Mouse (Mus musculus) heart, embryonic 13.5 days (tissue): Measurements from ENCODE around the gene Wdr61. TPM values are rescaled to one million over a fixed set of nuclear protein-coding genes. Genes with fewer than 3 reads are reported as not detected.
"Not testable (repeated sequence)": the region's sequence is repeated elsewhere in the genome, so short reads cannot be mapped to it uniquely, and the experiment has no call there.

ENCODE experiments used
- ATAC-seq: fragments of 200-750 bp; cut with Nextera tagmentation; 2 replicates; pipeline ENCODE4 v1.8.0; 2017; ENCODE audit warnings: moderate TSS enrichment; ENCODE audit not compliant: insufficient number of reproducible peaks, low FRiP score, low TSS enrichment; ENCODE audit errors: extremely low read depth
- H3K27ac ChIP-seq: fragments of 300-500 bp; sonication (generic); replicated peaks from 2 replicates; pipeline ENCODE4 v1.5.1; 2015; ENCODE audit warnings: moderate library complexity, mild to moderate bottlenecking, inconsistent platforms
- H3K27me3 ChIP-seq: fragments of 300-500 bp; sonication (generic); replicated peaks from 2 replicates; pipeline ENCODE4 v1.6.1; 2015; ENCODE audit warnings: mild to moderate bottlenecking, inconsistent platforms
- H3K36me3 ChIP-seq: fragments of 300-500 bp; sonication (generic); 2 replicates; pipeline ENCODE4 v1.6.1; 2015; ENCODE audit warnings: mild to moderate bottlenecking, inconsistent platforms
- H3K4me1 ChIP-seq: fragments of 300-500 bp; sonication (generic); 2 replicates; pipeline ENCODE4 v1.6.1; 2015; ENCODE audit warnings: inconsistent platforms
- H3K4me2 ChIP-seq: fragments of 300-500 bp; sonication (generic); 2 replicates; pipeline ENCODE4 v1.6.1; 2015; ENCODE audit warnings: inconsistent platforms, mild to moderate bottlenecking, moderate library complexity
- H3K4me3 ChIP-seq: fragments of 300-500 bp; sonication (generic); 2 replicates; pipeline ENCODE4 v1.5.1; 2015; ENCODE audit warnings: moderate library complexity, mild to moderate bottlenecking, inconsistent platforms
- H3K9ac ChIP-seq: fragments of 300-500 bp; sonication (generic); 2 replicates; pipeline ENCODE4 v1.6.1; 2015; ENCODE audit warnings: inconsistent platforms, mild to moderate bottlenecking, moderate library complexity
- H3K9me3 ChIP-seq: fragments of 300-500 bp; sonication (generic); 2 replicates; pipeline ENCODE4 v1.6.1; 2016; ENCODE audit warnings: inconsistent platforms
- WGBS: fragments of 180-500 bp; shearing (Covaris S2); methylation state at CpG from one replicate; pipeline ENCODE4 v1.1.7; 2015; ENCODE audit warnings: mixed read lengths; 5-methylcytosine and 5-hydroxymethylcytosine counted together
- polyA plus RNA-seq: library from polyadenylated mRNA; unstranded; fragments of >200 nt; fragmentation: Nextera tagmentation; extraction: Ambion mirVana; gene quantifications from 2 replicates; pipeline ENCODE4 v1.2.1, GENCODE M21; 2015

Gene Wdr61
- polyA plus RNA-seq, 1 experiment from 2014 or later, result 91.9 TPM

DNA sequence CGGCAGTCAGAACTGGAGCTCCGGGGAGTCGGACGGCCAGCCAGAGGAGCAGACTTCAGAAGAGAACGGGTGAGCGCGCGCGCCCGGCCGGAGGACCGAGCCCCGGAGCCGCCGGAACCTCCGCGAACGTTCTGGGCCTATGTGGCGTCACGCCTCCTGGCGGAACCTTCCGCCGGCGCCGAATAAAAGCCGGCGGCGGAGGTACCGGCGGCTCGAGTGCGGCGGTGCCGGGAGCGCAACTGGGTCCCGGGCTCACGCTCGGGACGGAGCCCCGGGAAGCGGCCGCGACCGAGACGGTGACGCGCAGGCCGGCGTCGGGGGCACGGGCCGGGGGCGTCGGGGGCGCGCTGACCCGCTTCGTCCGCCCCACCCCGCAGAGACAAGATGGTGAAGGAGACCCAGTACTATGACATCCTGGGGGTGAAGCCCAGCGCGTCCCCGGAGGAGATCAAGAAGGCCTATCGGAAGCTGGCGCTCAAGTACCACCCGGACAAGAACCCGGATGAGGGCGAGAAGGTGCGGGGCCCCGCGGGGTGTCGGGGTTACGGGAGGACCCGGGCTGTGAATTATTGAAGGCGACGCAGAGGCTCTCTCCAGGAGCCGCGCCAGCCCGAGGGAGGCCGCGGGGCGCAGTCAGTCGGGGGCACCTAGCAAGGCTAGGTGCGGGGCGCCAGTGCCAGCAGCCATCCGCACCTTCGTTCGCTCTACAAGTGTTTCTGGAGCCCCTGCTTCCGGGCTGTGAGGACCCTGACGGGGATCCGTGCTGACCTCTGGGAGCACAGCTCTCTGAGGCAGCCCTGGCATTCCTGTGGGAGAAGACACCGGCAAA is 34.8 kb downstream of the Wdr61 start:
- Histone ChIP-seq H3K9ac (peak overlapping the region; percentile 93), H3K9me3 (no peaks in the 10 kb centered on the region), H3K27ac (peak overlapping the region; percentile 90), H3K27me3 (peaks cover 6% of the 10 kb centered on the region), H3K4me1 (peaks cover 58% of the 10 kb centered on the region), H3K4me3 (peak overlapping the region; percentile 79), H3K4me2 (peak overlapping the region; percentile 92), H3K36me3 (no peaks in the 10 kb centered on the region)
- under 1% methylated on average over 92 of the region's 92 CpGs for WGBS
- peak; percentile 44; the same call in 1 of the 2 replicates for ATAC-seq

DNA sequence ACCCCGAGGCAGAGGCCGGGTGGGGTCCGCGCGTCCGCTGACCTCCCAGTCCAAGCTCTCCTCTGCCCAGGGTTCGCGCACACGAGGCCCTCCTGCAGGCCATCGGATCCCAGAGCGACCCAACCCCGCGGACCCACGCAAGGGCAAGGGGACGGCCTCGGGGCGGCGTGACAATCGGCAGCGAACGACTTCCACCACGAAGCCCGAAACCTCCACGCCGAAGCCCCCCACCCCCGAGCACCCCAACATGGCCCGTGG is 35.3 kb downstream of the Wdr61 start:
- Histone ChIP-seq H3K27ac (peak overlapping the region; percentile 90), H3K4me2 (peak overlapping the region; percentile 92), H3K27me3 (peaks cover 6% of the 10 kb centered on the region), H3K9ac (peak overlapping the region; percentile 93), H3K4me1 (peaks cover 52% of the 10 kb centered on the region), H3K4me3 (peak overlapping the region; percentile 79), H3K36me3 (no peaks in the 10 kb centered on the region), H3K9me3 (no peaks in the 10 kb centered on the region)
- ATAC-seq, result no peak
- 5% methylated on average over 27 of the region's 27 CpGs for WGBS

DNA sequence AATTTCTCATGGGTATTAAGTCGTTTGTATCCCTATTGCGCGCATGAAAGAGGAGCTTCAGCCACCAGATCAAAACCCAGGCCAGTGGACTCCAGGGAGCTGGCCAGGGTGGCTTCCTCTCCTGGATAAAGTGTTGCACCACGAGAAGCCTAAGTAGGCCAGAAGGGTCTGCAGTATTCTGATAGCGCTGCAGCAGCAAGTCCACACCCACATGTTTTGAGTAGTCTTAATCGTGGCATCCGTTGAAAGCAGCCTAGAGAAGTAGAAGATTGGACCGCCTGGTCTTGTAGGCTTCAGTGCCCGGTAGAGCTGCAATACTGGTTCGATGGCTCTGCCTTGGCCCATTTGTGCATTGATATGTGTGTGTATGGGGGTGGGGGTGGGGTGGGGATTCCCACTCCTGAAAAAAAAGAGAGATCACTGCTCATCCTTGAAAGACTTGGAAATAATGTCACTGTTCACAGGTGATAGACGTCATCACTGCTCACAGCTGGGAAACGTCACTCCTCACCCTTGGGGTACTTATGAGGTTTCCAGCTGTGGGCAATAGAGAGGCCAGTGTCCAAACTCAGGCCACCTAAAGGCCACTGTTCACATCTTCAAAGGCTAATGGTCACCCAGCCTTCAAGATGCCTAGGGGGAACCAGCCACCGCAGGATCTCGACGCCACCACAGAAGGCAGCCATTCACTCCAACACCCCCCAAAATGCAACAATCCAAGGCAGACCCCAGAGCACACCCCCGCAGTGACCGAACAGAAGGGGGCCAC is 35.8 kb downstream of the Wdr61 start, which contains the start of gene Dnaja4:
TSS of gene Dnaja4 (plus strand) at position 556 of the 769 bp plus-strand sequence.
- Histone ChIP-seq H3K27me3 (peaks cover 6% of the 10 kb centered on the region), H3K4me2 (peak within 1 kb of the TSS; percentile 92), H3K9me3 (no peaks in the 10 kb centered on the region), H3K4me1 (peaks cover 47% of the 10 kb centered on the region), H3K27ac (peak within 1 kb of the TSS; percentile 90), H3K36me3 (no peaks in the 10 kb centered on the region), H3K9ac (peak within 1 kb of the TSS; percentile 93), H3K4me3 (peak within 1 kb of the TSS; percentile 79)
- no peak for ATAC-seq
- 44% methylated on average over 17 of the region's 17 CpGs for WGBS

DNA sequence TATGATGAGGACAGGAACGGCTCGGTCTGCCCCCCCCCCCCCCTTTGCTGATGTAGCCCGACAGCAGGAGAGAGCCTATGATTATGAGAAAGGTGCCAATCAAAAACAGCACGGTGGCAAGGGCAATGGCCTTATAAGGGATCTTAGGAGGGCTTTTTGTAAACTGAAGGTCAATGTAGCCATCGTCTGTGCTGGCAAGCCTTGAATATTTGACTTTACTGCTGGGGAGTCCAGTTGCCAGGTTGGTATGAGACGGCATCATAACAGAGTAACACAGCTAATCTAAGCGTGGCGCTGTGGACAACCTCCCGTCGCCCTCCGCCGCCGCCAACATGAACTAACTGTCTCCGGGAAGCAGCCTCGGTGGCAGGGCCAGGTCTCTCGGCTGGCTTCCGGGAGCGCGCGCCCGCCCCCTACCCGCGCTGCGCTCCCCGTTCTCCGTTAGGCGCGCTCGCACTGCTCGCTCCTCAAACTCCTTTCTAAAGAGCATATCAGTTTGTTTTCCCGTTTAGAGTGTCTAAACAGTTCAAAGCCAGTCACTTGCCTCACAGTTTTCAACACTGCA is 43.0 kb downstream of the Wdr61 start:
- H3K4me2 ChIP-seq, result peak overlapping the region; percentile 71

DNA sequence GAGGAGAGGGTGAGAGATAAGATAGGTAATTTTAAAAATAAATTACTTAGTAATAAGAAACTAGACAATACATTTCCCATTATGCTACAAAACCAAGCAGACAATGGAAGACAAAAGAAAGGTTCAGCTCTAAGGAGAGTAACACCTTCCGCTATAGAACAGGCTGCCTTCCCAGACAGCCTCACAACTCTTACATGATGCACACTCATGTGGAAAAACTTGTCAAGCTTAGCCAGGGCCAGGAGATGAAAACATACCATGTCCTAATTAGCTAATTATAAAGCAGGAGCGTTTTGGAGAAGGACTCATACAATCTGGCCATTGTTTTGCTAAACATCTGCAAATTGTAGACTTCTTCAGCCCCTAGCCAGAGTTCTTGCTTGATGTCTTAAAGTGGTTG is 43.6 kb downstream of the Wdr61 start:
- not testable (repeated sequence) for H3K9me3 ChIP-seq, H3K27ac ChIP-seq, H3K4me1 ChIP-seq, H3K9ac ChIP-seq, H3K36me3 ChIP-seq, ATAC-seq, H3K4me2 ChIP-seq, H3K4me3 ChIP-seq
- H3K27me3 ChIP-seq, result peaks cover 15% of the 10 kb centered on the region; the same call in 1 of the 2 replicates
- 80% methylated on average over 2 of the region's 2 CpGs for WGBS

More for the DNA sequence above, 43.0 kb downstream of the Wdr61 start:
- ATAC-seq, H3K27ac ChIP-seq, H3K36me3 ChIP-seq, H3K4me1 ChIP-seq, H3K9me3 ChIP-seq: not testable (repeated sequence)
- peak overlapping the region; percentile 48 for H3K4me3 ChIP-seq
- 2% methylated on average over 30 of the region's 31 CpGs for WGBS
- peaks cover 15% of the 10 kb centered on the region; the same call in 1 of the 2 replicates for H3K27me3 ChIP-seq
- H3K9ac ChIP-seq, result peak overlapping the region; percentile 75

DNA sequence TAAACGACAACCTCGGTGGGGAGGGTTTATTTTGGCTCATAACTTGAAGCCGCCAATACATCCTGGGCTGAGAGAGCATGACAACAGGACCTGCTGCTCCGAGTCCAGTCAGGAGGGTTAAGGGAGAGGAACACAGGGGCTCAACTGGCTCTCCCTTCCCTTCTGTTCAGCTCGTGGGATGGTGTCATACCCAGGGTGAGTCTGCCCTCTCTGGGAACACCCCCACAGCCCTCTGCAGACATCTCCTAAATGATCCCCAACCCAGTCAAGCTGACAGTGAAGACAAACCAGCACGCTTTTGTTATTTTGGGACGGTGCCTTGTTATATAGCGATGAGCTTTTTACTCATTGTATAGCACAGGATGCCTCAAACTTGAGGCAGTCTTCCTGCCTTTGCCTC is 44.9 kb downstream of the Wdr61 start:
- peaks cover 2% of the 10 kb centered on the region; the same call in 1 of the 2 replicates for H3K4me1 ChIP-seq
- no peak for ATAC-seq
- no peak overlapping the region for H3K4me2 ChIP-seq
- H3K36me3 ChIP-seq, result no peaks in the 10 kb centered on the region
- H3K27me3 ChIP-seq, result peaks cover 15% of the 10 kb centered on the region; the same call in 1 of the 2 replicates
- H3K9ac ChIP-seq, result no peak overlapping the region
- WGBS, result 73% methylated on average over 8 of the region's 8 CpGs
- no peak overlapping the region for H3K27ac ChIP-seq
- no peak overlapping the region for H3K4me3 ChIP-seq
- H3K9me3 ChIP-seq, result no peaks in the 10 kb centered on the region

DNA sequence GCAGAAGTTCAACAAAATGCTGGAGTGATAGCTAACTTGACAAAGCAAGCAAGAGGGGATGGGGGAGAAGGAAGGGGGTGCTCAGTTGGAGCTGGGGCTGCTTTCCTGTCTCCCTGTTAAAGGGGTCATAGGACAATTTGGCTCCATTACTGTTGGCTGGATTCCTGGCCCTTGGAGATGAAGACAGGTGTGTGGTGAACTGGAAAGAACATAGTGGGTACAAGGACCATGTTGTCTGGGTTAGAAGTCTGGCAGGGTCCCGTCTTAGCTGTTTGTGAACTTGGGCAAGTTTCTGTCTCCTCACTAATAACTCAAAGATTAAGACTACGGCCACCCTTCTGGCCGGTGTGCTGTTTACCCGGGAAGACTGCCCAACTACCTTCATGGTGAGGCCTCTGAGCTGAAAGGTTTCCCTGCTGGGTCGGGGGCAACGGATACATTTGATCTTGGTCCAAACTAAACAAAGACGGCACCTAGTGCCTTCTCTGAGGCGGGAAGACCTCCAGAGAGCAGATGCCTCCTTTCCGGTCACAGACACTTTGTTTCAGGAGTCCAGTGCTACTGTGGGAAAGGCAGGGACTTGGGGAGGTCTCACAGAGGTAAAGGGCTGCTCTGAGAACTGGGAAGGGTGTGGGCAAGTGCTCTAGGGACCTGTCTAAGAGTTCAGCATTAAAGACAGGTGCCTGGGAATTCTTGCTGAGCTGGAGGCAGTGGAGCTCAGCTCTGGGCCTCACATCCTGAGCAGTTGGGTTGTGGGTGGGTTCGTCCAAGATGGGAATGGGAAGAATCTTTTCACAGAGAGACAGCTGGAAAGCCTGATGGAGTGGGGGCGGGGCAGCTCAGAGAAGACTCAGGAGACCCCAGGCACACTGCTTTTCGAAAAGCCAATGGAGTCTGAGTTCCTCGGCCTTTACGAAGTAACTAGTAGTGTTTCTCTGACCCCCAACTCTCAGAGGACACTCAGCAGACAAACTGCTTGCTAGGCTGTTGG is 46.8 kb downstream of the Wdr61 start:
- no peak overlapping the region for H3K4me2 ChIP-seq
- H3K36me3 ChIP-seq, result no peaks in the 10 kb centered on the region
- no peak overlapping the region for H3K27ac ChIP-seq
- no peak for ATAC-seq
- H3K27me3 ChIP-seq, result peaks cover 9% of the 10 kb centered on the region; the same call in 1 of the 2 replicates
- H3K4me1 ChIP-seq, result peaks cover 2% of the 10 kb centered on the region; the same call in 1 of the 2 replicates
- H3K4me3 ChIP-seq, result no peak overlapping the region
- 63% methylated on average over 14 of the region's 14 CpGs for WGBS
- no peak overlapping the region for H3K9ac ChIP-seq
- no peaks in the 10 kb centered on the region for H3K9me3 ChIP-seq

DNA sequence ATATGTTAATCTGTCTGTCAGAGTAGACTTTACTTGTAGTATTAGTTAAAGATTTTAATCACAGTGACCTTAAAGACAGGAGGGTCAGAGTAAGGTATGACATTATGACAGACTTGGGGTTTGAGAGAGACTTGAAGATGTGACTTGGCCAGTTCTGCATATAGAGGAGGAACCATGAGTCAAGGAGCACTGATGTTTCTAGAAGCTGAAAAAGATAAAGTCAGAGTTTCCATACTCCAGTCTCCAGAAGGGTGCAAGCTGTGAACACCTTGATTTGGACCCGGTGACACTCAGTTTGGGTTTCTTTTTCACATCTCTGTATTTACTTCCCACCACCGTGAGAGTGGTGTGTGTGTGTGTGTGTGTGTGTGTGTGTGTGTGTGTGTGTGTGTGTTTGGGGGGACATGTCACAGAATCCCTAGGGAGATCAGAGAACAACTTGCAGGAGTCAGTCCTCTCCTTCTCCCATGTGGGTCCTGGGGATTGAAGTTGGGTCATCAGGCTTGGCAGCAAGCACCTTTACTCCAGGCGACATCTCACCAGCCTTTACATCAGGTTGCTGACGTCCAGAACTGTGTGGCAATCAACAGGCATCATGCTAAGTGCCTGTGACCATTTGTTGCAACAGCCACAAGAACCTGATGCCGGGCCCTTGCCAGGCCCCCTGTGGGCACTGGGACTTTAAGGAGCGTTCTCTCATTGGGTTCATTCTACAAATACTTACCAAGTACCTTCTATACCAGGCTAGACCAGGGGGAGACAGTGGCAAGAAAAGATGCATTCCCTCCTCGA is 50.3 kb downstream of the Wdr61 start:
- no peak overlapping the region for H3K9ac ChIP-seq
- H3K4me2 ChIP-seq, result no peak overlapping the region
- 58% methylated on average over 7 of the region's 7 CpGs for WGBS
- peaks cover 8% of the 10 kb centered on the region; the same call in 1 of the 2 replicates for H3K4me1 ChIP-seq
- H3K27me3 ChIP-seq, result no peaks in the 10 kb centered on the region
- no peaks in the 10 kb centered on the region for H3K9me3 ChIP-seq
- no peaks in the 10 kb centered on the region for H3K36me3 ChIP-seq
- H3K27ac ChIP-seq, result no peak overlapping the region
- no peak overlapping the region for H3K4me3 ChIP-seq
- no peak for ATAC-seq

DNA sequence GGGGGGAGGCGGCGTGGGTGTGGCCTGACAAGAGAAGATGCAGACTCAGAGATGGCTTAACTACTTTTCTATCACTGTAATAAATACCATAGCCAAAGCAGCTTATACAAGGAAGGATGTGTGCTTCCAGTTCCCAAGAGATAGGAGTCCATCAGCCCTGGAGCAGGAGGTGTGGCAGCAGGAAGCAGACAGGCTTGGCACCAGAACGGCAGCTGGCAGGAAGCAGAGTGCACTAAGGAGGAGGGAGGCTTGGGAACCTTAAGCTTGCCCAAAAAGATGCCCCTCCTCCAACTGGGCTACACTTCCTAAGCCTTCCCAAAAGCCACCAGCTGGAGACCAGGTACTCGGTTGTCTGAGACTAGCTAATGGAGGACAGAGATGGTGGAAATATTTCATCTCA is 51.5 kb downstream of the Wdr61 start:
- no peak for ATAC-seq
- H3K4me3 ChIP-seq, result no peak overlapping the region
- H3K9ac ChIP-seq, result no peak overlapping the region
- no peak overlapping the region for H3K4me2 ChIP-seq
- H3K4me1 ChIP-seq, result peaks cover 8% of the 10 kb centered on the region; the same call in 1 of the 2 replicates
- H3K27ac ChIP-seq, result no peak overlapping the region
- peaks cover 5% of the 10 kb centered on the region for H3K27me3 ChIP-seq
- H3K36me3 ChIP-seq, result no peaks in the 10 kb centered on the region
- H3K9me3 ChIP-seq, result no peaks in the 10 kb centered on the region
- WGBS, result 60% methylated on average over 3 of the region's 4 CpGs

DNA sequence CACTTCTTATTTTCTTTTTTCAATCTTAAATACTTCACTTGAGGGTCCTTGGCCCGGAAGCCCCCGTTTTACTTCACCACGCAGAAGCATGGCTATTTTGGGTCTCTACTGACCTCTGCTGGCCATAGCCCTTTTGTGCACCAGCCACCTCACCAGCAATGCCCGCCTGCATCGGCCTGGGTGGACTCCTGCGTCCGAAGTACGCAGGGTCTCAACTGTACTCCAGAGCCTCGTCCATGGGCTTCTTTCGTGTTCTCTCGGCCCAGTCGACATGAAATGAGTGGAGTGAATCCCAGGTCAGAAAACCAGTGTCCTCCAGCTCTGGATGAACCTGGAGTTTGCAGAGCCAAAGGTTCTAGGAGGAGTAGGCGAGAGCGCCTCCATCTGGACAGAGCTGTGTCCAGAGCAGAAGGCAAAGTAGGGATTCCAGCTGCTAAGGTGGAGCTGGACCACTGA is 57.8 kb downstream of the Wdr61 start:
- Histone ChIP-seq H3K9ac (peak overlapping the region; percentile 73), H3K4me1 (peaks cover 8% of the 10 kb centered on the region; the same call in 1 of the 2 replicates), H3K27me3 (peaks cover 14% of the 10 kb centered on the region), H3K27ac (no peak overlapping the region), H3K9me3 (no peaks in the 10 kb centered on the region), H3K4me3 (peak overlapping the region; percentile 44), H3K4me2 (peak overlapping the region; percentile 74), H3K36me3 (no peaks in the 10 kb centered on the region)
- no peak for ATAC-seq
- WGBS, result 1% methylated on average over 14 of the region's 14 CpGs
